Mouse (Mus musculus): ENCODE data around the gene Nop10.

Gene Nop10

GRCm38 (mm10) chr2:112261748-112262653 lies at the start of gene Nop10:
Gene Nop10 (plus strand): TSS chr2:112261926.
- DNase-seq (ENCODE audit: low spot score in 2 of 2), result peak; percentile 68 to 71

- no peak for DNase-seq (ENCODE audit: low spot score in 2 of 2)
Observed at GRCm38 (mm10) chr2:112215977-112216376, 45.7 kb upstream of the Nop10 start.

GRCm38 (mm10) chr2:112217614-112218013 lies 44.1 kb upstream of the Nop10 start:
- no peak for DNase-seq (ENCODE audit: low spot score in 2 of 2)

GRCm38 (mm10) chr2:112220880-112221279 lies 40.8 kb upstream of the Nop10 start:
- no peak for DNase-seq (ENCODE audit: low spot score in 2 of 2)

- DNase-seq (ENCODE audit: low spot score in 2 of 2), result no peak
Observed at GRCm38 (mm10) chr2:112222607-112223006, 39.1 kb upstream of the Nop10 start.

GRCm38 (mm10) chr2:112224356-112224755 lies 37.4 kb upstream of the Nop10 start:
- no peak for DNase-seq (ENCODE audit: low spot score in 2 of 2)

GRCm38 (mm10) chr2:112232623-112233022 lies 29.1 kb upstream of the Nop10 start:
- DNase-seq (ENCODE audit: low spot score in 2 of 2), result no peak

- no peak for DNase-seq (ENCODE audit: low spot score in 2 of 2)
Observed at GRCm38 (mm10) chr2:112236620-112237019, 25.1 kb upstream of the Nop10 start.

GRCm38 (mm10) chr2:112238006-112238405 lies 23.7 kb upstream of the Nop10 start:
- DNase-seq (ENCODE audit: low spot score in 2 of 2), result no peak

GRCm38 (mm10) chr2:112239212-112239934 lies 22.4 kb upstream of the Nop10 start, which contains the start of gene Lpcat4:
Gene Lpcat4 (plus strand): TSS chr2:112239468.
- DNase-seq (ENCODE audit: low spot score in 2 of 2), result peak; percentile 84 to 93

- no peak for DNase-seq (ENCODE audit: low spot score in 2 of 2)
Observed at GRCm38 (mm10) chr2:112239935-112240721, 21.6 kb upstream of the Nop10 start.

GRCm38 (mm10) chr2:112241787-112242186 lies 19.9 kb upstream of the Nop10 start:
- DNase-seq (ENCODE audit: low spot score in 2 of 2), result no peak

- DNase-seq (ENCODE audit: low spot score in 2 of 2), result no peak
Observed at GRCm38 (mm10) chr2:112245307-112245706, 16.4 kb upstream of the Nop10 start.

- DNase-seq (ENCODE audit: low spot score in 2 of 2), result no peak
Observed at GRCm38 (mm10) chr2:112246193-112246592, 15.5 kb upstream of the Nop10 start.

- no peak for DNase-seq (ENCODE audit: low spot score in 2 of 2)
Observed at GRCm38 (mm10) chr2:112247323-112247722, 14.4 kb upstream of the Nop10 start.

GRCm38 (mm10) chr2:112249780-112250453 lies 11.8 kb upstream of the Nop10 start:
- DNase-seq (ENCODE audit: low spot score in 2 of 2), result no peak

- no peak for DNase-seq (ENCODE audit: low spot score in 2 of 2)
Observed at GRCm38 (mm10) chr2:112254675-112255515, 6.8 kb upstream of the Nop10 start.

GRCm38 (mm10) chr2:112259241-112259962 lies 2.3 kb upstream of the Nop10 start, which contains the start of gene Nutm1:
Gene Nutm1 (minus strand): TSS chr2:112259291.
- no peak for DNase-seq (ENCODE audit: low spot score in 2 of 2)

- no peak for DNase-seq (ENCODE audit: low spot score in 2 of 2)
Observed at GRCm38 (mm10) chr2:112262779-112263295, 1.1 kb downstream of the Nop10 start.
